Mouse (Mus musculus): ENCODE results near the gene Ccdc50. TPM values are rescaled to one million over a fixed set of nuclear protein-coding genes. Genes with fewer than 3 reads are reported as not detected.

Gene Ccdc50
- total RNA-seq, 2 experiments from 2014 or later, result 78.4 to 82.4 TPM

- TF ChIP-seq CTCF (IDR thresholded peaks at IDR 0.05), result no peak
- intact Hi-C loops (cut with DNase I), result no loop called here
- H3K27ac ChIP-seq, result no peak overlapping the region
- H3K4me3 ChIP-seq, result no peak overlapping the region
- no peak for DNase-seq
Measured at GRCm38 (mm10) chr16:27483834-27484233, 95.2 kb downstream of the Ccdc50 start.

Other genes with a start within 250 kb of the Ccdc50 start
- 10 to 100 TPM; 11.8 to 11.9 TPM for gene Ostn, start 81.4 kb upstream of the Ccdc50 start, total RNA-seq (2021)
- not detected for gene Uts2b, start 18.6 kb upstream of the Ccdc50 start, total RNA-seq (2021)